Mouse (Mus musculus): ENCODE measurements around the gene Macrod2. TPM values are rescaled to one million over a fixed set of nuclear protein-coding genes. Genes with fewer than 3 reads are reported as not detected.

Macrod2 gene
- polyA plus RNA-seq, 1 experiment: 16.3 TPM

DNA sequence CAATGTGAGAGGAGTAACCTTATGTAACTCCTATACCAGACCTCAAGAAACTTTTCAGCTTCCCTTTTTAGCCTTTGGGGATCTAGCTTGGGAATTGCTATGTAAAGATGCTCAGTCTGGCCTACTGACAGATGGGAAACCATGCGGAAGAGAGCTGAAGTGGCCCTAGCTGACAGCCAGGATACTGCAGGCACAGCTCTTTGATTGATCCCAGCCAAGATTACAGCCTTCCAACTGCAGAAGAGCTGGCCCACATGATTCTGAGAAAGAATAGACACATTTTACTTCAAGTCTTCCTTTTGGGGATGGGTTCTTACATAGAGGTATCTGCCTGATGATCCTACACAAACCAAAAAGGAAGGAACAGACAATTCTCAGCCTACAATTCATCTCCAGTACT, 387.9 kb downstream of the Macrod2 start:
- H3K27me3 ChIP-seq (ENCODE audit: control insufficient read depth, insufficient read depth, low read length): no peaks in the 10 kb centered on the region
- H3K36me3 ChIP-seq (ENCODE audit: control insufficient read depth, insufficient read depth, low read length): no peaks in the 10 kb centered on the region
- TF ChIP-seq POLR2A (IDR thresholded peaks at IDR 0.05; ENCODE audit: control insufficient read depth, low read depth, low read length) (no peak), CTCF (IDR thresholded peaks at IDR 0.05; ENCODE audit: control insufficient read depth, insufficient read depth, insufficient replicate concordance, low read depth, low read length) (no peak)
- H3K4me3 ChIP-seq (ENCODE audit: control insufficient read depth, low read depth, low read length): no peak overlapping the region
- no peak overlapping the region for H3K27ac ChIP-seq (ENCODE audit: control insufficient read depth, insufficient read depth, low read depth, low read length)
- no peaks in the 10 kb centered on the region for H3K4me1 ChIP-seq (ENCODE audit: control insufficient read depth, insufficient read depth, low read length)

DNA sequence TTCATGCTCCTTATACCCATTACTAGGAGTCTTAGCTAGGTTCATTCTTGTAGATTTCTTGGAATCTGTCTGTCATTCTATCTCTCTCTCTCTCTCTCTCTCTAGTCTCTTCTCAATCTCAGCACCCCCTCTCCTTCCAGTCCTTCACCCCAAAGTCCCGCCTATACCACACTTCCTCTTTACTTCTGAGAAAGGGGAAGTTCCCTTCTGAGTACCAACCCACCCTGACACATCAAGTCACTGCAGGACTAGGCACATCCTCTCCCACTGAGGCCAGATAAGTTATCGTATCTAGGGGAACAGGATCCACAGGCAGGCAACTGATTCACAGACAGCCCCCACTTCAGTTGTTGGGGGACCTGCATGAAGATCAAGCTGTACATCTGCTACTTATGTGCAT, 389.5 kb downstream of the Macrod2 start:
- no peaks in the 10 kb centered on the region for H3K4me1 ChIP-seq (ENCODE audit: control insufficient read depth, insufficient read depth, low read length)
- no peaks in the 10 kb centered on the region for H3K36me3 ChIP-seq (ENCODE audit: control insufficient read depth, insufficient read depth, low read length)
- no peak overlapping the region for H3K4me3 ChIP-seq (ENCODE audit: control insufficient read depth, low read depth, low read length)
- H3K27me3 ChIP-seq (ENCODE audit: control insufficient read depth, insufficient read depth, low read length): no peaks in the 10 kb centered on the region
- TF ChIP-seq CTCF (IDR thresholded peaks at IDR 0.05; ENCODE audit: control insufficient read depth, insufficient read depth, insufficient replicate concordance, low read depth, low read length) (no peak), POLR2A (IDR thresholded peaks at IDR 0.05; ENCODE audit: control insufficient read depth, low read depth, low read length) (no peak)
- no peak overlapping the region for H3K27ac ChIP-seq (ENCODE audit: control insufficient read depth, insufficient read depth, low read depth, low read length)

DNA sequence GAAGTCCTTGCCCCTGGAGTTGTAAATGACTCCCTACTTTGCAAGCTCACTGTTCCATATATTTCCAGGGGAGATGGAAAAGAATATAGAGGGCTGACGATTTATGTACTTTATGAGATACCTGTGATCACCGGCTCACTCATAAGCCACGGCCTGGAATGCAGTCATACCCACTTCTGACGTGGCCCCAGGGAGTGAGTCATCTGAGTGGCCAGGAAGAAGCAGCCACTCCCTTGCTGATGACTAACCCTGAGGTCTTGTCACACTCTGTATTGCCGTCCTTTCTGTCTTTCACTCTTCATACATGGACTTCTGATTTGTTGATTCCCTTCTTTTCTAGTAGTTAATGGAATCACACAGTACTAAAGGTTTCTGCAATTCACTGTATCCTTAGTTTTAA, 395.3 kb downstream of the Macrod2 start:
- H3K4me3 ChIP-seq (ENCODE audit: control insufficient read depth, low read depth, low read length): no peak overlapping the region
- H3K4me1 ChIP-seq (ENCODE audit: control insufficient read depth, insufficient read depth, low read length): no peaks in the 10 kb centered on the region
- no peak overlapping the region for H3K27ac ChIP-seq (ENCODE audit: control insufficient read depth, insufficient read depth, low read depth, low read length)
- no peaks in the 10 kb centered on the region for H3K36me3 ChIP-seq (ENCODE audit: control insufficient read depth, insufficient read depth, low read length)
- H3K27me3 ChIP-seq (ENCODE audit: control insufficient read depth, insufficient read depth, low read length): no peaks in the 10 kb centered on the region
- TF ChIP-seq POLR2A (IDR thresholded peaks at IDR 0.05; ENCODE audit: control insufficient read depth, low read depth, low read length) (no peak), CTCF (IDR thresholded peaks at IDR 0.05; ENCODE audit: control insufficient read depth, insufficient read depth, insufficient replicate concordance, low read depth, low read length) (no peak)

DNA sequence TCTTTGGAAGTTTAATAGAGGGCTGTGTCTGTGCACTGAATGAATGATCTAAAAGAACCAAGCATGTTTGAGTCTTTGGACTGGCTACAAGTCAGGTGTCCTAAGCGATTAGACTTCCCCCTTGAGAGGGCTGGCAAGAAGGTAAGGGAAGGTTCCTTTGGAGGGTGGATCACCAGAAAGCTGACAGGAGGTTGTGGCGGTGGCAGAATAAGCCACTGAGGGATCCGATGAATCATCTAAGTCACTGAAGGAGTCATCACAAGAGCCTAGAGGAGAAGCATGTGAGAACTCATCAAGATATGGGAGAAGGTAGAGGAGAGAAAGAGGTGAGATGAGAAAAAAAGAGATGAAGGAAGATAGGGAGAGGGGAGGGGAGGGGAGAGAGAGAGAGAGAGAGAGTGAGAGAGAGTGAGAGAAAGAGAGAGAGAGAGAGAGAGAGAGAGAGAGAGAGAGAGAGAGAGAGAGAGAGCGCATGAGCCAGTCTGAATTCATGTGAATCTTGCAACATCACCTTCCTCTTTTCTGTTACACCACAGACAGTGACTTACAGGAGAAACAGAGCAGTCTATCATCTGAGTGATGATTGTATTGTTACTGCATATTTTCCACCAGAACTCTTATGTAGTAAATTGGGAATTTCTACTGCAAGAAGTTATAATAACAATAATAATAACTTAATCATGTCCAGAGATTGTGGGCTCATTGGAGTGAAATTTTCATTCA, 398.9 kb downstream of the Macrod2 start:
- H3K4me1 ChIP-seq (ENCODE audit: control insufficient read depth, insufficient read depth, low read length): no peaks in the 10 kb centered on the region
- H3K4me3 ChIP-seq (ENCODE audit: control insufficient read depth, low read depth, low read length): no peak overlapping the region
- no peaks in the 10 kb centered on the region for H3K27me3 ChIP-seq (ENCODE audit: control insufficient read depth, insufficient read depth, low read length)
- no peak overlapping the region for H3K27ac ChIP-seq (ENCODE audit: control insufficient read depth, insufficient read depth, low read depth, low read length)
- no peak for TF ChIP-seq POLR2A (IDR thresholded peaks at IDR 0.05; ENCODE audit: control insufficient read depth, low read depth, low read length)
- TF ChIP-seq CTCF (IDR thresholded peaks at IDR 0.05; ENCODE audit: control insufficient read depth, insufficient read depth, insufficient replicate concordance, low read depth, low read length): no peak
- no peaks in the 10 kb centered on the region for H3K36me3 ChIP-seq (ENCODE audit: control insufficient read depth, insufficient read depth, low read length)

DNA sequence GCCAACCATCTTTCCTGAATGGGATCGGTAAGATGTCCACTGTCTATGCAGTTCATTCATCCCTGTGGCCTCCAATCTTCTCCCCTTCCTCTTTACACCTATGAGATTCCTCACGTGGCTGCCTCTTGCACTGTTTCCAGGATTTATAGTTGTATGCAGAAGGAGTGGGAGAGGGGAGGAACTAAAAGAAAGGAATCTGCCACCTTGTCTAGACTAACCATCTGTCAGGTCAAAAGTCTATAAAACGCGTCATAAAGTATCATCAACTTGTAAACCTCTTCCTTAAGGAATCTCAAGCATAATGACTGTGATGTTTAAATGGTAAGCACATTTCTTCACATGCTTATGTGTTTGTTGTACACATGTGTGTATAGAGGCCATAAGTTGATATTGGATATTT, 416.6 kb downstream of the Macrod2 start:
- no peak overlapping the region for H3K27ac ChIP-seq (ENCODE audit: control insufficient read depth, insufficient read depth, low read depth, low read length)
- no peak overlapping the region for H3K4me3 ChIP-seq (ENCODE audit: control insufficient read depth, low read depth, low read length)
- H3K36me3 ChIP-seq (ENCODE audit: control insufficient read depth, insufficient read depth, low read length): no peaks in the 10 kb centered on the region
- H3K4me1 ChIP-seq (ENCODE audit: control insufficient read depth, insufficient read depth, low read length): no peaks in the 10 kb centered on the region
- TF ChIP-seq CTCF (IDR thresholded peaks at IDR 0.05; ENCODE audit: control insufficient read depth, insufficient read depth, insufficient replicate concordance, low read depth, low read length) (no peak), POLR2A (IDR thresholded peaks at IDR 0.05; ENCODE audit: control insufficient read depth, low read depth, low read length) (no peak)
- H3K27me3 ChIP-seq (ENCODE audit: control insufficient read depth, insufficient read depth, low read length): no peaks in the 10 kb centered on the region

DNA sequence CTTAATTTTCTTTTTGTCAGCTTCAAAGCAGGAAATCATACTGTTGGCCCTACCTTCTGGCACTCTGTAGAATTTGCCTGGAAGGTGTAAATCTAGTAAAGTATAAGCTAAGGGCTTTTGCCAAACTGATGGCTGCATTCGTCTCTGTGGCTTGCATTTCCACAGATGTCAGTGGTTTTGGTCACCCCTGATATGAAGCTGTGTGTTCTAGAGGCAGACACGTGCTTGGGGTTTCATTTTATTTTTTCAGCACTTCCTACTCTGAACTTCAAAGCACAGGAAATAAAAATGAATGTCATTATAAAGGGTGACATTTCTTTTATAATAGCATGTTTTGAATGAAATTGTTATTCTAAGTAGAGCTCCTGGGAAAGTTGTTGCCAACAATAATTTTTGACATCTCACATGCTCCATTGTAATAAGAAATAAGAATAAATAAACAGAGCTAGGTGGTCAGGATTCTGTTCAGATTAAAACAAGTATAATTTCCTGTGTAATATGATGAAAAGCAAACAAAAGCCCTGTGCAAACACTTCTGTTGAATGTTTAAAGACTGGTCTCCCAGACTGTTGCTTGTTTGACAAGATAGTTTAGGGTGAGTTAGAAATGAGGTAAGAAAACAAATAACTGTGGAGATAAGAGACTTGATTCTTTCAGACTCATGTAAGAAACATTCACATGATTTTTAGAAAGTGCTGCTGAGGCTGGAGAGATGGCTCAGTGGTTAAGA, 424.4 kb downstream of the Macrod2 start:
- TF ChIP-seq CTCF (IDR thresholded peaks at IDR 0.05; ENCODE audit: control insufficient read depth, insufficient read depth, insufficient replicate concordance, low read depth, low read length) (no peak), POLR2A (IDR thresholded peaks at IDR 0.05; ENCODE audit: control insufficient read depth, low read depth, low read length) (no peak)
- no peaks in the 10 kb centered on the region for H3K4me1 ChIP-seq (ENCODE audit: control insufficient read depth, insufficient read depth, low read length)
- H3K27me3 ChIP-seq (ENCODE audit: control insufficient read depth, insufficient read depth, low read length): no peaks in the 10 kb centered on the region
- no peak overlapping the region for H3K27ac ChIP-seq (ENCODE audit: control insufficient read depth, insufficient read depth, low read depth, low read length)
- H3K4me3 ChIP-seq (ENCODE audit: control insufficient read depth, low read depth, low read length): no peak overlapping the region
- H3K36me3 ChIP-seq (ENCODE audit: control insufficient read depth, insufficient read depth, low read length): no peaks in the 10 kb centered on the region

DNA sequence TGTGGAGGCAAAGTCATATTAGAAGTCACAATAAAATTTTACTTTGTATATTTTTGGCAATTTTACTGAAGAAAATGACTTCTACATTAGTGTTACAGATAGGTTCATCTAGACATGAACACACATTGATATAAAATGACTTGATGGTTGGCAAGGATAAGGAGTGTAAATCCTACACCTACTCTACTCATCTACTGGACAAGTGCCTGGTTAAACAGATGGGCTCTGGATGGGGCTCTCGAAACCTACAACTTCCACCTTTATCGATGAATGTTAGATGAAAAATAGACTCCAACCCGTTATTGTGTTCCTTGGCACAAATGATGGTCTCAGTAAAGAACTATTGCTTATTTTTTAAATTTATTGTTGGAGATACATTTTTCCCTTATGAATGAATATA, 427.3 kb downstream of the Macrod2 start:
- H3K4me3 ChIP-seq (ENCODE audit: control insufficient read depth, low read depth, low read length): no peak overlapping the region
- TF ChIP-seq CTCF (IDR thresholded peaks at IDR 0.05; ENCODE audit: control insufficient read depth, insufficient read depth, insufficient replicate concordance, low read depth, low read length): no peak
- TF ChIP-seq POLR2A (IDR thresholded peaks at IDR 0.05; ENCODE audit: control insufficient read depth, low read depth, low read length): no peak
- H3K4me1 ChIP-seq (ENCODE audit: control insufficient read depth, insufficient read depth, low read length): no peaks in the 10 kb centered on the region
- H3K36me3 ChIP-seq (ENCODE audit: control insufficient read depth, insufficient read depth, low read length): no peaks in the 10 kb centered on the region
- H3K27me3 ChIP-seq (ENCODE audit: control insufficient read depth, insufficient read depth, low read length): no peaks in the 10 kb centered on the region
- H3K27ac ChIP-seq (ENCODE audit: control insufficient read depth, insufficient read depth, low read depth, low read length): no peak overlapping the region

All from testis, adult 2 months (tissue).